Mouse (Mus musculus): ENCODE results near the gene E2f8.

The E2f8 gene

DNA sequence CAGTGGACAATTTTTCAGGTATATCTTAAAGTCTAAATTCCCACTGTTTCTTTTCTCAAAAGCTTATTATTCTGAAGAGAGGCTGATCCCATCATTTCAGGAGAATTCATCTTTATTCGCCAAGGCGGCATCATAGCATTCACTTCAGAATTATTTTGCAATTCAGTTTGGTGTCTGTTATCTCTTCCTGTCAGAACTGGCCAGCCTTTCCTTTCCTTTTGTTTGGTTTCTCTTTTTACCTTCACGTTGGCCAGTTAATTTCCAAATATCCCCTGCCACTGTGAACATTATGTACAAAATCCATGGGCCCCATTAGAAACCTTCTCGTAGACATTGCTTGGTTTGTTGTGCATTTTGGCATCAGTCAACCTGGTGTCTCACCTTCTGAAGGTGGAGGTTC, 22.0 kb downstream of the E2f8 start:
- no peak for DNase-seq (ENCODE audit: extremely low read depth, low read depth, low spot score)

DNA sequence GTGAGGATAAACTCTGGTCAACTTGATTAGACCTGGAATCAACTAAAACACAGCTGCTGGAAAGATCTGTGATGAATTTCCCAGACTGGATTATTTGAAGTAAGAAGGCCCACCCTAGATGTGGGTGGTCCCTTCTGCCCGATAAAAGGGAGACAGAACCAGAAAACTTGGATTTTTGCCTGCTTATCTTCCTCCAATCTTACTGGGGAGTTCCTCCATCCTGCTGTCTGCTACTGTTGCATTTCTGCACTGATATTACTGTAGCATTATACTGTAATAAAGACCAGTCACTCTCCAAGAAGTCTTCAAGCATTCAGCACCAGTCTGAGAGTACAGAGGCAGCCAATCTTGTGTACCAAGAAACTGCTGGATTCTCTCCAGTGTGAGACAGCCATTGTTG, 23.1 kb downstream of the E2f8 start:
- no peak for DNase-seq (ENCODE audit: extremely low read depth, low read depth, low spot score)

DNA sequence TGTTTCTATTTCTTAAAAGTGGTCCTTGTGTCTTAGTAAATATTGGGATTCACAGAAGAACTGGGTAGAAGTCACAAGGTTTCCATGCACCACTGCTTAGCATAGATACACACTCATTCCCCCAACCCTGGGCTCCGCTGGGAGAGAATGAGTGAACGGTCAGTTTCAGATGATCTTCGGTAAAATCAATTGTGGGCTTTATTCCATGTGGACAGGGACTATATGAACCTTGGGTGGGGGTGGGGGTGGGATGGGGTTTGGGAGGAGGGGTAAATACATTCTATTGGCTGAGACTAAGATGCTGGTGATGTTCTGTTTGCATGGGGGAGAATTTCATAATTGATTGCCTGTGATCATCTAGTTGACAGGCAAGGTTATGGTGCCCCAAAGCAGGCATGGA, 25.9 kb downstream of the E2f8 start:
- DNase-seq (ENCODE audit: extremely low read depth, low read depth, low spot score), result no peak

GRCm38 (mm10) chr7:48853496-48853895, 27.9 kb downstream of the E2f8 start:
- no peak for DNase-seq (ENCODE audit: extremely low read depth, low read depth, low spot score)

GRCm38 (mm10) chr7:48851529-48852104, 29.8 kb downstream of the E2f8 start:
- no peak for DNase-seq (ENCODE audit: extremely low read depth, low read depth, low spot score)

- no peak for DNase-seq (ENCODE audit: extremely low read depth, low read depth, low spot score)
Observed at GRCm38 (mm10) chr7:48847820-48848650, 33.4 kb downstream of the E2f8 start, which contains the start of gene Csrp3. Gene Csrp3 (minus strand): TSS chr7:48848033.

DNA sequence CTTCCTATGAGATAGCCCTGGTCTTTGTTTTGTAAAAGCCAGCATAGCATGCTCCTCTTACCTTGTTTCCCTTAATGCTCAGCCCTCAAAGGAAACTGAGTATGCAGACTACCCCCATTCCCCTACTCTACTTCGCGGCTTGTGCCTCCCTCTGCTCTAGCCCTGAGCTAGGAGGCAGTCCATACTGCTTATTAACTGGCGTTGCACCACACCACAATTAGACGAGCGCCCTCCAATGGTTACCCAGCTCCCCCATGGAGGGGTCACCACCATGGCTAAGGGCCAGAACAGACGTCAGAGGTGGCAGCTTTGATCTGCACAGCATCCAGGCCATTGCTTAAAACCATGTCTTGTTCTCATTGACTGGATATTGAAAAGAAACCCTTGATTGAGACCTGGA, 34.6 kb downstream of the E2f8 start:
- no peak for DNase-seq (ENCODE audit: extremely low read depth, low read depth, low spot score)

- DNase-seq (ENCODE audit: extremely low read depth, low read depth, low spot score), result no peak
Observed at GRCm38 (mm10) chr7:48845213-48845973, 36.0 kb downstream of the E2f8 start.

DNA sequence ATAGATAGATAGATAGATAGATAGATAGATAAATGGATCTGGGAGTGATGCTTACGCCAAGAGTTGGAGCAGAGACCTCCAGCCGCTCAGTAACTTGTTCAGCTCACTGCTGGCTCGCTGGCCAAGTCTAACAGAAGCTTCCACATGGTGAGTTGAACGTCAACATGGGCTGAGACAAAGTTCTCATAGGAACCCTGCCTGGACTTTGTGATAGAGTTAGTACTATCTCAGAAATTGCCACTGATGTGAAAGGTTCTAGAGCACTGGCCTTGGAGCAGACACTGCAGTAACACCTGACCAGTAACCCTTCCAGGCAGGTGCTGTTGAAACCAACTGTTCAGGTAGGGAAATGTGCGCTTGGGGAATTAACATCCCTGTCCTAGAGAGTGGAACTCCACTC, 37.9 kb downstream of the E2f8 start:
- no peak for DNase-seq (ENCODE audit: extremely low read depth, low read depth, low spot score)

- DNase-seq (ENCODE audit: extremely low read depth, low read depth, low spot score), result no peak
Observed at GRCm38 (mm10) chr7:48842353-48842752, 39.0 kb downstream of the E2f8 start.

DNA sequence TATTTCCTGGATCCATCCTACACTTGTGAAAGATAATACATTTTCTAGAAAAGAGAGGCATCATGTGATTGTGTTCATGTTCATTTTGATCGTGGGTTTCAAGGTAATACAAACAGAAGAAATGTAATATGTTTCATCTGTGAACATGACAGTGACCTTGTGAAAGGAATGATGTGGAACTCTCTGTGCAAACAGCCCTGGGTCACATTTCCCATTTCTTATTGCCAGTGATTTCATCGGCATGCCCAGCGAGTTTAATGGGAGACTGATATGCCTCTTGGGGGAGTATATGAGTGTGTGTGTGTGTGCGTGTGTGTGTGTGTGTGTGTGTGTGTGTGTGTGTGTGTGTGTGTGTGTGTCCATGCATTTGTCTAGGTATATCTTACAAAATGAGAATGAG, 39.9 kb downstream of the E2f8 start:
- no peak for DNase-seq (ENCODE audit: extremely low read depth, low read depth, low spot score)

GRCm38 (mm10) chr7:48840545-48840944, 40.9 kb downstream of the E2f8 start:
- no peak for DNase-seq (ENCODE audit: extremely low read depth, low read depth, low spot score)

DNA sequence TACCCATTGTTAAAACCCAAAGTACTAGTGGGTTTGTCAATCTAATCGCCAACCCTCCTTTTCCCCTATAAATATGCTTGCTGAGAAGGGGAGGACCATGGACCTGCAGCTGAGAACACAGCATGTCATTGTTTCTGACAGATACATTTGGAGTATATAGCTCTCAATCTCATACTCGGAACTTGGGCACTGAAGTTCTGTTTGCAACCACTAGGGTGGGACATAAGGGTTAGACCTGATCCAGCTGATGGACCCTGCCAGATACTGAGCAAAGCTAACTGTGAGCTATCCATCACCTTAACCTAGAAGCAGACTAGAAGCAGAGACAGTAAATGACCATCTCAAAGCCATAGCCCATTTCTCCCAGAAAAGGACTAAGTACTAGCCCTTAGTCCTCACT, 43.0 kb downstream of the E2f8 start:
- no peak for DNase-seq (ENCODE audit: extremely low read depth, low read depth, low spot score)

DNA sequence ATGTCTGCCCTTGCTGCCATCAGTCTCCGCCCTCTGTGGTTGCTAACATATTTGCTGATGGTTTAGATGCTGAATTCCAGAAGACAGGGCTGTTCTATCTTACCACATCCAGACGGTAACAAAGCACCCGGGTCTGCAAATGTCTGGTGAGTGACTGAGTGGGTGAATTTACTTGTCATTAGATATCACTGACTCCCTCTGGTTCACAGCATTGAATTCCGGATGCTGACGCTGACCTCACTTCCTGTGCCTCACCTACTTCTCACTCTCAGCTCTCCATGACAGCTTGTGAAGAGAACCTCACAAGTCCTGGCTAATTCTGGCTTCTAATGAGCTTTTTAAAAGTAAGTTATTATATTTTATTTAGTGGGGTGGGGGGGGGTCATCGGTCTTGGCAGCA, 44.4 kb downstream of the E2f8 start:
- no peak for DNase-seq (ENCODE audit: extremely low read depth, low read depth, low spot score)

- DNase-seq (ENCODE audit: extremely low read depth, low read depth, low spot score), result no peak
Observed at GRCm38 (mm10) chr7:48834989-48835626, 46.3 kb downstream of the E2f8 start.

- no peak for DNase-seq (ENCODE audit: extremely low read depth, low read depth, low spot score)
Observed at GRCm38 (mm10) chr7:48834371-48834970, 46.9 kb downstream of the E2f8 start.

GRCm38 (mm10) chr7:48832735-48833134, 48.7 kb downstream of the E2f8 start:
- no peak for DNase-seq (ENCODE audit: extremely low read depth, low read depth, low spot score)

DNA sequence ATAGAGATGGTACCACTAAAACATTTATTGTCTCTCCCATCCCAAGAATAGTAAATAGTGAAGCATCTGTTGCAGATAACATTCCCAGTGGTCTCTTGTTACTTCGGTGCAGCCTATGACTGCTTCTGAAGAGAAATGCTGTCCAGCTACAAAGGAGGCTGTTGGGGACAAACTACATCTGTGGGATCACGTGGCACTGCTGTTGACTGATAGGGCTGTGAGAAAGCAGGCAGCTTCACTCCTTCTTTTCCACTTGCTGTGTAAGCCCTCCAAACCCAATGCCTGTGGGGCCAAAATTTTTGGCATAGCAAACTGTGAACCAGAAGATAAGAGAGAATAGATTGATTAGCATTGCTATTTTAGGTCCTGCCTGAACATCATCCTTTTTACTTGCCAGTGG, 51.0 kb downstream of the E2f8 start:
- no peak for DNase-seq (ENCODE audit: extremely low read depth, low read depth, low spot score)

GRCm38 (mm10) chr7:48829177-48829910, 52.1 kb downstream of the E2f8 start:
- no peak for DNase-seq (ENCODE audit: extremely low read depth, low read depth, low spot score)

DNA sequence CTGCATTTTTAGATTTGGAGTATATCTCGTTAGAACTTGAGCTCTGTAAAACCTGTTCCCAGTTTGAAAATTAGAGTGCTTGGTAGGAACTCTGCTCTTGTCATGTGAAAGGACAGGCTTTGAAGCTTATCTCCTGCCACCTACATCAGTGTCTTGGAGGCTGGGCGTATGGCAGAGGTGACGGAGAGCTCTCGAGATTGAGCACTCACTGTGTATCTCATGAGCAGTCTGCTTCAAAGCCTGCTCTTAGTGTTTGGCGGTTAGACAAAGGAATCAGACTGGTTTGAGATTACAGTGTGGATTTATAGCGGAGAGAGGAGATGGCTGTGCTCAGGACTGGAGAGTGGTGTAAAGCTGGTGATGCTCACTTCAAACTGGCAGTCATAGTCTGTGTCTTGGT, 56.2 kb downstream of the E2f8 start:
- DNase-seq (ENCODE audit: extremely low read depth, low read depth, low spot score), result no peak
